Mouse (Mus musculus): ENCODE data around the gene Ablim1.

DNA sequence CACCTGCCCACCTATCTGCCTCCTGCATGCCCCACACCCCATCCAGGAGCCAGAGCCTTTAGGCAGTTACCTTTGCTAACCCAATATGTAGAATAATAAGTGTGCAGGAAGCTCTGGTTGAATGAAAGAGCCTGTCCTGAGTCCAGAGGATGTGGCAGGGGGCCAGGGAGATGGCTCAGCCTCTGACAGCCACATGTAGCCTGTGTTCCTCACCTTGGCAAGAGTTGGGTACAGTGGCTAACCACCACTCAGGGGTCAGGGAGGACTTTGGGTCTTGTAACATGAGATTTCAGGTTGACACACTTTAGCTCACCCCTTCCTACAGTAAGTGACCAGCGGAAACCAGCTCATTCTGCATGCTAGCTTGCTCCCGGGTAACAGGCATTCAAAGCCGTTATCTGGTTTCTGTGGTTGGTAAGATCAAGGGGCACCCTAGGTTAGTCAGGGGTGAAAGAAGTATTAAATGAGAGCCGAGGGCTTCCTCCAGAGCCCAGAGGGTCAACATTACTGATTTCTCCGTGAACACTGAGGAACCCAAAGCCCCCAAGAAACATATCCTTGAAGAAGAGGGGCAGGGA lies 210.5 kb downstream of the Ablim1 start:
- TF ChIP-seq CTCF (IDR thresholded peaks at IDR 0.05; ENCODE audit: borderline replicate concordance, control insufficient read depth, extremely low read depth, insufficient read depth, low read length, poor library complexity) (no peak), POLR2A (IDR thresholded peaks at IDR 0.05; ENCODE audit: control insufficient read depth, extremely low read depth, insufficient read depth, low read length, poor library complexity) (no peak)

Data from thymus, adult 2 months (tissue).